Comparison of ENCODE assay signal across 14 mouse cellular contexts in the genomic region with DNA sequence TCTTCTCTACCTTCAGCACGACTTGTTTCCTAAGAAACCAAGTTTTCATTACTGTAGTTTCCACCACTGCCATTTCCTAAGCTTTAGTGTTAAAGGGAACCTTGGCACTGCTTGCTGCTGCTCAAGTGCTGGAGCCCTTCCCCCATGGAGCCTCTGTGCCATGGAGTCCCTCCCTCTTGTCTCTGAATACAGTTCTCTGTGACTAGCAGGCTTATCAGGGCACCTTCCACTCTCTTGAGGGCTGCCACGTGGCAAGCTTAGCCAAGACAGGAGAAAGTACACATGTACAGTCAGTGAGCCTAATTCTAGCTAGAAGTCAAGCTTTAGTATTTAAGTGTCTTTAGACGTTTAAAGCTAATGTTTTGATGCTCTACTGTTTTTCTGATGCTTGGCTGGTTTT.
DNase-seq lines count a peak whose midpoint lies in the region; ATAC-seq lines count a peak whose summit lies in the region.
"Had no signal": no experiment of that assay in that cellular context is flagged by ENCODE, and none has a peak within 500 bp of the region (broad histone marks: within the 10 kb centered on the region; RNA-seq: fewer than 3 reads in every experiment).

No protein-coding gene starts in this region.

- DNase-seq in MEL-GATA-1-ER (ENCODE audit: extremely low read depth, low read depth), result peak; percentile 12
- peak; percentile 32 for DNase-seq in c-Kit-positive CD71-positive TER-119-negative erythroid progenitor cells, embryonic 14.5 days (ENCODE audit: low read depth)
- peak; percentile 33 to 41 for DNase-seq in heart, postnatal 14 days
- no peak for DNase-seq in spleen, postnatal 4 days (ENCODE audit: low spot score in 2 of 2)
- no peak for DNase-seq in gastrocnemius, postnatal 25 days
- DNase-seq in embryo, embryonic 9.5 days (ENCODE audit: extremely low spot score), result no peak
- DNase-seq in ovary, postnatal 36 days (ENCODE audit: low spot score), result no peak
- DNase-seq: embryo, embryonic 11 days; kidney, adult 9 months; layer of hippocampus, postnatal 36 days; right cerebral cortex, adult 18-20 months had no signal

- no peak overlapping the region for H3K9ac ChIP-seq in lung, embryonic 16.5 days (ENCODE audit: low read length)
- H3K9ac ChIP-seq: forebrain, embryonic 13.5 days had no signal

- peaks cover 23% of the 10 kb centered on the region; the same call in 1 of the 2 replicates for H3K36me3 ChIP-seq in lung, embryonic 16.5 days (ENCODE audit: control insufficient read depth, insufficient read depth, low read length)

- H3K9me3 ChIP-seq in lung, embryonic 16.5 days (ENCODE audit: control insufficient read depth, low read length), result no peaks in the 10 kb centered on the region
- H3K9me3 ChIP-seq: forebrain, embryonic 13.5 days had no signal

- ATAC-seq in lung, embryonic 16.5 days (ENCODE audit: low read depth), result peak; percentile 95
- ATAC-seq: forebrain, embryonic 13.5 days had no signal

- H3K4me1 ChIP-seq in lung, embryonic 16.5 days (replicated peaks; ENCODE audit: control insufficient read depth, insufficient read depth, low read length), result no peaks in the 10 kb centered on the region; the same call in 1 of the 2 replicates
- H3K4me1 ChIP-seq: forebrain, embryonic 13.5 days had no signal

- no peaks in the 10 kb centered on the region for H3K27me3 ChIP-seq in lung, embryonic 16.5 days (ENCODE audit: control insufficient read depth, insufficient read depth, low read depth, low read length)
- H3K27me3 ChIP-seq: CH12.LX; forebrain, embryonic 13.5 days had no signal

- no peak overlapping the region for H3K4me3 ChIP-seq in lung, embryonic 16.5 days (ENCODE audit: low read length)
- H3K4me3 ChIP-seq: forebrain, embryonic 13.5 days had no signal

- WGBS in lung, embryonic 16.5 days, result 55% methylated on average over 3 of the region's 3 CpGs

- no peak overlapping the region for H3K27ac ChIP-seq in lung, embryonic 16.5 days (ENCODE audit: low read length)
- H3K27ac ChIP-seq: forebrain, embryonic 13.5 days had no signal

- H3K4me2 ChIP-seq in lung, embryonic 16.5 days (ENCODE audit: low read depth, low read length), result no peak overlapping the region
- H3K4me2 ChIP-seq: forebrain, embryonic 13.5 days had no signal

- intact Hi-C loops in heart, postnatal 14 days (cut with DNase I), result loop anchor here (5.0 kb wide), 1 partner anchor 37 kb away; no protein-coding TSS in a partner anchor

Comparison
In these comparisons a context has a peak if more than half of its experiments do, and no peak if none do; other contexts are left out.
1. DNase-seq: peak in MEL-GATA-1-ER (single experiment), c-Kit-positive CD71-positive TER-119-negative erythroid progenitor cells, embryonic 14.5 days (single experiment) and heart, postnatal 14 days (2 of 2); none in spleen, postnatal 4 days (0 of 2), gastrocnemius, postnatal 25 days (single experiment), embryo, embryonic 9.5 days (single experiment) and ovary, postnatal 36 days (single experiment).